Mouse (Mus musculus) lung, postnatal 0 days (tissue): Measurements from ENCODE around the gene Ddx23. TPM values are rescaled to one million over a fixed set of nuclear protein-coding genes. Genes with fewer than 3 reads are reported as not detected.
A peak's percentile ranks its signal among the peaks of the same experiment; 100 is the strongest.

Experiments used
- ATAC-seq: fragments of 200-750 bp; cut with Nextera tagmentation; 2 replicates; pipeline ENCODE4 v1.8.0; 2017; ENCODE audit warnings: moderate library complexity
- DNase-seq: peaks from one replicate; pipeline ENCODE4 v3.0.0-alpha.2; 2016; ENCODE audit warnings: low spot score
- H3K27ac ChIP-seq: fragments of 300-500 bp; sonication (generic); 2 replicates; pipeline ENCODE4 v1.5.1; 2014; ENCODE audit warnings: antibody characterized with exemption, mild to moderate bottlenecking, low read length, mixed read lengths
- H3K27me3 ChIP-seq: fragments of 300-500 bp; sonication (generic); replicated peaks from 2 replicates; pipeline ENCODE4 v1.6.1; 2014; ENCODE audit warnings: low read length, mixed read lengths; ENCODE audit not compliant: insufficient read depth
- H3K36me3 ChIP-seq: fragments of 300-500 bp; sonication (generic); 2 replicates; pipeline ENCODE4 v1.6.1; 2014; ENCODE audit warnings: low read length, mixed read lengths; ENCODE audit not compliant: insufficient read depth
- H3K4me1 ChIP-seq: fragments of 300-500 bp; sonication (generic); 2 replicates; pipeline ENCODE4 v1.6.1; 2014; ENCODE audit warnings: antibody characterized with exemption, low read depth, low read length, mixed read lengths; ENCODE audit not compliant: insufficient read depth
- H3K4me2 ChIP-seq: fragments of 300-500 bp; sonication (generic); replicated peaks from 2 replicates; pipeline ENCODE4 v1.6.1; 2014; ENCODE audit warnings: low read depth, mild to moderate bottlenecking, low read length, moderate library complexity, mixed read lengths
- H3K4me3 ChIP-seq: fragments of 300-500 bp; sonication (generic); 2 replicates; pipeline ENCODE4 v1.5.1; 2014; ENCODE audit warnings: low read depth, low read length
- H3K9ac ChIP-seq: fragments of 300-500 bp; sonication (generic); replicated peaks from 2 replicates; pipeline ENCODE4 v1.6.1; 2014; ENCODE audit warnings: low read depth, mild to moderate bottlenecking
- H3K9me3 ChIP-seq: fragments of 300-500 bp; sonication (generic); 2 replicates; pipeline ENCODE4 v1.6.1; 2016; ENCODE audit warnings: low read length, mixed read lengths
- CTCF ChIP-seq: IDR thresholded peaks from 2 replicates; pipeline ENCODE4 v1.5.1; 2016; ENCODE audit warnings: antibody characterized with exemption, mild to moderate bottlenecking
- EP300 ChIP-seq: IDR thresholded peaks from 2 replicates; pipeline ENCODE4 v1.6.1; 2016; ENCODE audit warnings: antibody characterized with exemption, mild to moderate bottlenecking, control low read depth
- WGBS: fragments of 180-500 bp; shearing (Covaris S2); extraction: QIAGEN DNeasy Blood & Tissue Kit; methylation state at CpG from one replicate; pipeline ENCODE4 v1.1.7; 2014; 5-methylcytosine and 5-hydroxymethylcytosine counted together
- polyA plus RNA-seq: library from polyadenylated mRNA; unstranded; fragments of >200 nt; fragmentation: Nextera tagmentation; extraction: Ambion mirVana; gene quantifications from 2 replicates; pipeline ENCODE4 v1.2.1, GENCODE M21; 2015

Ddx23 gene
- polyA plus RNA-seq, 1 experiment from 2014 or later, result 14.5 TPM

GRCm38 (mm10) chr15:98623361-98623821 lies 39.3 kb downstream of the Ddx23 start:
- Histone ChIP-seq H3K9ac (no peak overlapping the region), H3K9me3 (no peaks in the 10 kb centered on the region), H3K4me1 (peaks cover under 1% of the 10 kb centered on the region; the same call in 1 of the 2 replicates), H3K27ac (no peak overlapping the region), H3K4me2 (no peak overlapping the region), H3K27me3 (no peaks in the 10 kb centered on the region), H3K4me3 (no peak overlapping the region), H3K36me3 (no peaks in the 10 kb centered on the region)
- DNase-seq (no peak), ATAC-seq (no peak)
- TF ChIP-seq EP300 (no peak), CTCF (no peak)
- 47% methylated on average over 5 of the region's 5 CpGs for WGBS

DNA sequence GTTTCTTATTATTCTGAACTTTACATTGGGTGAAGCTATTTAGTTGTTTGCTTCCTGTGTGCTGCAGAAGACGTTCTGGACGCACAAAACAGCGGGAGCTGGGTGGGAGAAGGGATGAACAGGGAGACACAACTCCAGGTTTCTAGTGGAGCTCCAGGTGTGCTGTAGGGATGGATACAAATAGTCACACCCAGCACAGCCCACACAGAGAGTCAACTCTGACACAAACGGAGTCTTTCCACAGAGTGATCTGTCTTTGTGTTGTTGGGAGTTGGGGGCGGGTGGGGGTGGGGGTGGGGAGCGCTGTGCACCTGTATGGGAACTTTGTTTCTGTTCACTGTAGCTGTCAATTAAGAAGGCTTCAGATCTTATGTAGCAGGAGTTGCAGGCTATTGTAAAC lies 40.0 kb downstream of the Ddx23 start:
- no peaks in the 10 kb centered on the region for H3K9me3 ChIP-seq

DNA sequence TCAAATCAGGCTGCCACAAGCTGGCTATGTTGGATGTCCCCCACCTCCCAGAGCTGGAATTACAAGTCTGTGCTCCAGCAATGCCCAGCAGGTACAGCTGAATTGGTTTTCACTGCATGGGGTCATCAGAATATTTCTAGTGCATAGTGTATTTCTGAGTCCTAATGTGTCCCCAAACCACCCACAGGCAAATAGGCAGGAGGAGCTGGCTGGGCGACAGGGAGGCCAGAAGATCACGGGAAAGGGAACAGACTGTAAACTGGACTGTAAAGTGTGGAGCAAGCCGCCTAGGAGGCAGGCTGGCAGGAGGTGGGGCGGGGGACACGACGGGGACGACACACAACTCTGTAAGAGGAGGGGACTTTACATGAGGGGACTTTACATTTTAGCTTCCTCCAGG lies 40.5 kb downstream of the Ddx23 start:
- H3K9me3 ChIP-seq, result no peaks in the 10 kb centered on the region
- DNase-seq (no peak), ATAC-seq (no peak)
- H3K4me2 ChIP-seq, result no peak overlapping the region
- H3K9ac ChIP-seq, result no peak overlapping the region
- no peaks in the 10 kb centered on the region for H3K4me1 ChIP-seq
- TF ChIP-seq CTCF, result no peak
- no peaks in the 10 kb centered on the region for H3K27me3 ChIP-seq
- H3K27ac ChIP-seq, result no peak overlapping the region
- H3K4me3 ChIP-seq, result no peak overlapping the region
- H3K36me3 ChIP-seq, result no peaks in the 10 kb centered on the region
- WGBS, result 9% methylated on average over 7 of the region's 7 CpGs

More for the DNA sequence above, 40.0 kb downstream of the Ddx23 start:
- Histone ChIP-seq H3K4me2 (no peak overlapping the region), H3K4me1 (no peaks in the 10 kb centered on the region), H3K27me3 (no peaks in the 10 kb centered on the region), H3K36me3 (no peaks in the 10 kb centered on the region), H3K4me3 (no peak overlapping the region), H3K27ac (no peak overlapping the region), H3K9ac (no peak overlapping the region)
- 29% methylated on average over 6 of the region's 6 CpGs for WGBS
- DNase-seq (no peak), ATAC-seq (no peak)
- TF ChIP-seq EP300 (no peak), CTCF (no peak)

DNA sequence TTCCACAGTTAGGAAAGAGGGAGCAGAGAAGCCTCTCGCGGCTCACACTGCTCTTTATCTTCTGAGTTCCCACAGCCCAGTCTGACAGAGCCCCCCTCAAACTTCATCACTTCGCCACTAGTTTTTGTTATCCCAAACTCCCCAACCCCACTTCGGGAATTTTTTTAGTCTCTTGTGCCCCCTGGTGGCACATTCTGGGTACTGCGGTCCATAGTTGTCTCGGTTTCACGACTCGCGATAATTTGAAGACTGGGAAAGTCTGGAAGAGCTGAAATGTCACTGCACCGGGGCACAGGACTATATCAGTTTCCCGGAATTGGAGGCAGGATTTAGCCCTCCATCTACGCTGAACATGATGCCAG lies 45.5 kb downstream of the Ddx23 start:
- Histone ChIP-seq H3K4me1 (no peaks in the 10 kb centered on the region), H3K4me2 (no peak overlapping the region), H3K4me3 (no peak overlapping the region), H3K9ac (no peak overlapping the region), H3K9me3 (no peaks in the 10 kb centered on the region), H3K27me3 (no peaks in the 10 kb centered on the region), H3K36me3 (no peaks in the 10 kb centered on the region), H3K27ac (no peak overlapping the region)
- DNase-seq, result peak; percentile 80
- TF ChIP-seq CTCF (peak; percentile 87), EP300 (no peak)
- 0% methylated on average over 12 of the region's 12 CpGs for WGBS
- peak; percentile 61 for ATAC-seq

- ATAC-seq (peak; percentile 35; the same call in 1 of the 2 replicates), DNase-seq (no peak)
- Histone ChIP-seq H3K27me3 (no peaks in the 10 kb centered on the region), H3K4me1 (no peaks in the 10 kb centered on the region), H3K27ac (no peak overlapping the region), H3K4me2 (no peak overlapping the region), H3K4me3 (no peak overlapping the region), H3K36me3 (no peaks in the 10 kb centered on the region), H3K9ac (no peak overlapping the region), H3K9me3 (no peaks in the 10 kb centered on the region)
- WGBS, result 37% methylated on average over 20 of the region's 20 CpGs
- no peak for TF ChIP-seq EP300
- TF ChIP-seq CTCF, result no peak
These were observed 46.1 kb downstream of the Ddx23 start for GRCm38 (mm10) chr15:98616362-98617175.

DNA sequence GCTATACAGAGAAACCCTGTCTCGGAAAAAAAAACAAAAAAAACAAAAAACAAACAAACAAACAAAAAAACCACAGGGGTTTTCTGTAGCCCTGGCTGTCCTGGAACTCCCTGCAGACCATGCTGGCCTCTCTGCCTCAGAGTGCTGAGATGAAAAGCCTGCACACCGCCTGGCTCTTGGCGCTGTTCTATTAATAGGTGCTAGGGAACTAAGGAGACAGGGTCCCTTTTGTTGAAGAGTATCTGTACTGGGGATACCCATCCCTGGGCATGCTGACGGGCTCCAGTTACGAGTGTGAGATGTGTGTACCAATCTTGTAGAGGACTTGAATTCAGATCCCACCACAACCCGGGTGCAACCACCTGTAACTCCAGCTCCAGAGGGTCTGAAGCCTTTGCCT lies 46.9 kb downstream of the Ddx23 start:
- TF ChIP-seq CTCF (no peak), EP300 (no peak)
- ATAC-seq, result no peak
- no peak for DNase-seq
- H3K4me2 ChIP-seq, result no peak overlapping the region
- no peaks in the 10 kb centered on the region for H3K9me3 ChIP-seq
- no peak overlapping the region for H3K4me3 ChIP-seq
- H3K27ac ChIP-seq, result no peak overlapping the region
- WGBS, result 75% methylated on average over 6 of the region's 6 CpGs
- no peaks in the 10 kb centered on the region for H3K4me1 ChIP-seq
- H3K36me3 ChIP-seq, result no peaks in the 10 kb centered on the region
- H3K27me3 ChIP-seq, result no peaks in the 10 kb centered on the region
- no peak overlapping the region for H3K9ac ChIP-seq
